Mouse (Mus musculus): ENCODE results near the gene Wdr37. TPM values are rescaled to one million over a fixed set of nuclear protein-coding genes. Genes with fewer than 3 reads are reported as not detected.
"Not testable (repeated sequence)": the region's sequence is repeated elsewhere in the genome, so short reads cannot be mapped to it uniquely, and the experiment has no call there.

Wdr37 gene
- total RNA-seq (2015) = 40.7 and 43.1 TPM in 2 replicates
- total RNA-seq (2017) = 37.2 and 53.1 TPM in 2 replicates

- no peak for ATAC-seq (ENCODE audit: poor library complexity, severe bottlenecking)
Measured at GRCm38 (mm10) chr13:8871314-8871962, at the start of gene Wdr37. Gene Wdr37, minus strand, starts transcription at chr13:8871909.

- not testable (repeated sequence) for ATAC-seq (ENCODE audit: poor library complexity, severe bottlenecking)
Measured at GRCm38 (mm10) chr13:8913890-8914289, 42.2 kb upstream of the Wdr37 start.

GRCm38 (mm10) chr13:8905986-8906385 lies 34.3 kb upstream of the Wdr37 start:
- not testable (repeated sequence) for ATAC-seq (ENCODE audit: poor library complexity, severe bottlenecking)

- no peak for ATAC-seq (ENCODE audit: poor library complexity, severe bottlenecking)
Measured at GRCm38 (mm10) chr13:8888603-8889002, 16.9 kb upstream of the Wdr37 start.

GRCm38 (mm10) chr13:8886185-8886560 lies 14.5 kb upstream of the Wdr37 start:
- no peak for ATAC-seq (ENCODE audit: poor library complexity, severe bottlenecking)

- peak; percentile 94 for ATAC-seq (ENCODE audit: poor library complexity, severe bottlenecking)
Measured at GRCm38 (mm10) chr13:8885445-8886184, 13.9 kb upstream of the Wdr37 start, which contains the start of gene Idi1. Gene Idi1, plus strand, starts transcription at chr13:8885501.

GRCm38 (mm10) chr13:8883870-8884269 lies 12.2 kb upstream of the Wdr37 start:
- not testable (repeated sequence) for ATAC-seq (ENCODE audit: poor library complexity, severe bottlenecking)

- no peak for ATAC-seq (ENCODE audit: poor library complexity, severe bottlenecking)
Measured at GRCm38 (mm10) chr13:8881611-8882010, 9.9 kb upstream of the Wdr37 start.

- peak; percentile 12; the same call in 1 of the 2 replicates for ATAC-seq (ENCODE audit: poor library complexity, severe bottlenecking)
Measured at GRCm38 (mm10) chr13:8873776-8874175, 2.1 kb upstream of the Wdr37 start.

GRCm38 (mm10) chr13:8870510-8871313 lies 997 bp downstream of the Wdr37 start:
- ATAC-seq (ENCODE audit: poor library complexity, severe bottlenecking) = peak; percentile 73

GRCm38 (mm10) chr13:8870160-8870509 lies 1.6 kb downstream of the Wdr37 start:
- ATAC-seq (ENCODE audit: poor library complexity, severe bottlenecking) = peak; percentile 8; the same call in 1 of the 2 replicates

- ATAC-seq (ENCODE audit: poor library complexity, severe bottlenecking) = no peak
Measured at GRCm38 (mm10) chr13:8869578-8870157, 2.0 kb downstream of the Wdr37 start.

- peak; percentile 34 for ATAC-seq (ENCODE audit: poor library complexity, severe bottlenecking)
Measured at GRCm38 (mm10) chr13:8866612-8867011, 5.1 kb downstream of the Wdr37 start.

GRCm38 (mm10) chr13:8864990-8865389 lies 6.7 kb downstream of the Wdr37 start:
- no peak for ATAC-seq (ENCODE audit: poor library complexity, severe bottlenecking)

- no peak for ATAC-seq (ENCODE audit: poor library complexity, severe bottlenecking)
Measured at GRCm38 (mm10) chr13:8860861-8861260, 10.8 kb downstream of the Wdr37 start.

GRCm38 (mm10) chr13:8858453-8858852 lies 13.3 kb downstream of the Wdr37 start:
- no peak for ATAC-seq (ENCODE audit: poor library complexity, severe bottlenecking)

- ATAC-seq (ENCODE audit: poor library complexity, severe bottlenecking) = no peak
Measured at GRCm38 (mm10) chr13:8854769-8855168, 16.9 kb downstream of the Wdr37 start.

- ATAC-seq (ENCODE audit: poor library complexity, severe bottlenecking) = no peak
Measured at GRCm38 (mm10) chr13:8853424-8853823, 18.3 kb downstream of the Wdr37 start.

- no peak for ATAC-seq (ENCODE audit: poor library complexity, severe bottlenecking)
Measured at GRCm38 (mm10) chr13:8849311-8849710, 22.4 kb downstream of the Wdr37 start.

GRCm38 (mm10) chr13:8847702-8848101 lies 24.0 kb downstream of the Wdr37 start:
- peak; percentile 79 for ATAC-seq (ENCODE audit: poor library complexity, severe bottlenecking)

GRCm38 (mm10) chr13:8842273-8842672 lies 29.4 kb downstream of the Wdr37 start:
- ATAC-seq (ENCODE audit: poor library complexity, severe bottlenecking) = peak; percentile 86

Data from megakaryocyte, adult 5-6 weeks (primary cell).